Mouse (Mus musculus) mouse embryonic stem cell (cell line): ENCODE data around the gene Aktip.

Source experiments
- in situ Hi-C, 2 experiments: fragments of 300-500 bp; cut with MboI; formaldehyde crosslinking; loops; 1 replicate in 1 of 2; 3 replicates in 1 of 2; pipeline ENCODE4 v1.14.3; 2019 to 2020; ENCODE audit warnings: low sequenced_read_pairs in 2 of 2, low pct_unique_long_range_greater_than_20kb in 1 of 2, mixed read lengths in 1 of 2; ENCODE audit not compliant: unreplicated experiment in 1 of 2

Gene Aktip

DNA sequence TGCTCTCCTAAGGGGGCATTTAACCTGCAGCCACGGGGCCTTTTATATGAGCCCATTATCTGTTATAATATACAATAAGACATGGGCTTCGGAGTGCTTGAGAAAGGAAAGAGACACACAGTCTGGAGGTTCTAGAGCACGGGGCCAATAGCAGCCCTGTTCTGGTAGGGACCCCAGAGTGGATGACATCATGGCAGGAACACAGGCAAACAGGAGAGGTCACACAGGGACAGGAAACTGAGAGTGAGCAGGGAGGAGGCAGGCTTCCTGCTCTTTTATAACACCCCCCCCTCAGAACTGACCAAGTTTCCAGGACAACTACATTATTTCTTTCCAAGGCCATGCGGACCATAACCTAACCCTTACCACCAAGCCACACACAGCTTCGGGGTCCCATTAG is 2.5 kb downstream of the Aktip start:
- in situ Hi-C loops, result no loop called here

DNA sequence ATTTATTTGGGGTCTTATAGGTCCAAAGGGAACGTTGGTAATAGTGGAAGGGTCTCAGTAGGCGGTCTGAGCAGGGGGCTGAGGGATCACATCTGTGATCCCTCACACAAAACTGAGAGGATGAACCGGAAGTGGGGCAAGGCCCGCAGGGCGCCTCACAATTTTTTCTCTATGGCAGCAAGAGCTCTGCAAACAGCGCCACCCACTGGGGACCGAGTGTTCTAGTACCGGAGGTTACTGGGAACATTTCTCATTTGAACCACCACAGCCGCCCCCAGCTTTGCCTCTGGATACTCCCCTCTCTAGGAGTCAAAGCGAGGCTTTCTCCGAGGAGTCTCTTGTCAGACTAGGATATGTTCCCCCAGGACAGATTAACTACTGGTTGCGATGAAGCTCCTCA is 3.1 kb downstream of the Aktip start:
- in situ Hi-C loops, result no loop called here

DNA sequence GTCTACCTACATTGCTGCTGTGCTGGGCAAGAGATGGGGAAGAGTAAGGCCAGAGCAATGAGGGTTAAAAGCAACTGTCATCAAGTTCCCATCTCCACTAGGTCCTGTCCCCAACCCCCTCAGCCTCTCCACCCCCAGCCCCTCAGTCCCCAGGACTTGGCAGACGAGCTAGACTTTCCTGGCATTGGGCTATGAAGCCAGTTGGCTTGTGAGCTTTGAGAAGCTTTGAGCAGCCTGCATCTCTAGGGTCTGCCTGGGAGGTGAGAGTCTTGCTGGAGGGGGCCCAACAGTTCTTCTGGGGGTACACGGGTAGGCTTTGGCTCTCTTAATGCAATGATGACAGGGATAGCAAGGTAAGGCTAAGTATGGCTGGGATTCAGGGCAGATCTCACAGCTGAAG is 5.7 kb downstream of the Aktip start:
- in situ Hi-C loops, result no loop called here

DNA sequence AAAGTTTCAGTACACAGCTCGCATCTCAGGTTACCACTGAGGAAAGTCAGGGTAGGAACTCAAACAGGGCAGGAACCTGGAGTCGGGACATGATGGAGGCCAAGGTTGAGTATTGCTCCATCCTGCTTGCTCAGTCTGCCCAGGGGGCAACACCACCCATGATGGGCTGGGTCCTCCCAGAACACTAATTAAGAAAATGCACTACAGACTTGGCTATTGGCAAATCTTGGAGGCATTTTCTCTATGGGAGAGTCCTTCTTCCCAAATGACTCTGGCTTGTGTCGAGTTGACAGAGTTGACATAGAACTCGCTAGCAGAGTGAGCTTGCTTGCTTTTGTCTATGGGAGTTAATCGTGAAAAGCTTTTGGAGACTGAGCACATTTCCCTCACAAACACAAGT is 6.8 kb downstream of the Aktip start:
- in situ Hi-C loops, result no loop called here

DNA sequence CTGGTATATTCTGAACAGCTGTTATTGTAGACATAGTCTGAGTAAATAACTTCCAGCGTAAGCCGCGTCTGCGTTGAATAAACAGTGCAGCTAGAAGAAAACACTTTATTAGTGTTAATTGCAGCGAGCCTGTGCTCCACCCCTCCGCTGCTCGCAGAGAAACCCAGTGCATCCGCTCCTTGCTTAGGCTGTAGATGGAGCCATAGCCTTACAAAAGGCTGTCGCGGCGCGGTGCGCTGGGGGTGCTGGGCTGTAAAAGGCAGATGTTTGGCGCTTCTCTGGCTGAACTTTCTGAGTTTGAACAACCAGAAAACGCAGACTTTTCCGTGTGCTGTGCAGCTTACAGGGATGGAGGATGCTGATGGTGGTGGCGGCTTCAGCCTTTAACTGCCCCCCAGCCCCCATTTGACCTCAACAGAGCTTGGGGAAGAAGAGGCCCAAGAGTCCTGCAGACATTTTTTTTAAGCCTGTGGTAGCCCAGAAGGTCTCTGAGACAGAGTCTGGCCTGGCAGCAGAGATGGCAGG is 8.9 kb downstream of the Aktip start:
- in situ Hi-C loops, result no loop called here

DNA sequence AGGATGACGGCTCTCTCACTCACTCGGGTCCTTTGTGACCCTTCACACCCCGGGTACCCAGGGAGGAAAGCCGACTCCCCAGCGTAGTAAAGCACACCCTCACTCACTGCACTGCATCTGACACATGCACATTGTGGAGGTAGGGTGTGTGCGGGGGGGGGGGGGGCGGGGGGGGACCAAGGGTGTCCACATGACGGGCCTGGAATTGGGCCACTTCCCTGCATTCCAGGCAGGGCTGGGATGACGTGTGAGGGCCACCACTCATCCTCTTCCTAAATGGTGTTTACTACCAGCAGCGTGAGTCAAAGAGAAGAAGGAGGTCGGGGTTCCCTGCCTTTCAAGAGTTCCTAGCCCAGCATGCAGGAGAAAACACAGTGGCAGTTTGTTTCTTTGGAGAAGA is 11.6 kb downstream of the Aktip start:
- in situ Hi-C loops, result no loop called here

DNA sequence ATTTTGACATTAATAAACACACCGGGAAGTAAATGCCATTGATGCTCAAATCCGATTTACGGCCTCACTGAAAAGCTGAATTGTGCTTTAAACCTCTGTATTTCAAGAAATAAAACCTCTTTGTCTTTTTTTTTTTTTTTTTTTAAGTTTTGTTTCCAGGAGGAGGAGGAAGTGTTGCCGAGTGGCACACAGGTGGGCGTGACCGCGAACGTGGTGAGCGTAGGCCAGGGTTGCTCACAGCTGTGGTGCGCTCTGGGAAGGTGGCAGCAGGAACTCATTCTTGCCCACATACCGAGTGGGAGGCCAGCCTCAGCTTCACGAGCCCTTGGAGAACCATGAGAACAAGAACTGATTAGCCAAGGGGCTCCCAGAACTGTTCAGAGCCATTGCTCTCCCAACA is 13.4 kb downstream of the Aktip start:
- in situ Hi-C loops, result no loop called here

DNA sequence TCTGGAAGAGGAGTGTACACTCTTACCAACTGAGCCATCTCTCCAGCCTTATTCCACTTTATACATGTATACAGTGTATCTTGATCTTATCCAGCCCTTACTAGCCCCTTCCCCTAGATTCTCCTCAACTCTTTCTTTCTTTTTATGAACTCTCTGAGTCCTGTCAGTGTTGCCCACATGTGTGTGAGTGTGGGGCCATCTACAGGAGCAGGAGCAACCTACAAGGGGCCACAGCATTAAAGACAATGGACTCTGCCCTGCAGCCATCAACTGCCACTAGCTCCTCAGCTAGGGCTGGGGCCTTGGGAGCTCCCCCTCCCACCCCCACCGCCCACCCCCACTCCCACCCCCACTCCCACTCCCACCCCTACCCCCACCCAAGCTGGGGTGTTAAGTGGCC is 22.1 kb downstream of the Aktip start:
- in situ Hi-C loops, result no loop called here

DNA sequence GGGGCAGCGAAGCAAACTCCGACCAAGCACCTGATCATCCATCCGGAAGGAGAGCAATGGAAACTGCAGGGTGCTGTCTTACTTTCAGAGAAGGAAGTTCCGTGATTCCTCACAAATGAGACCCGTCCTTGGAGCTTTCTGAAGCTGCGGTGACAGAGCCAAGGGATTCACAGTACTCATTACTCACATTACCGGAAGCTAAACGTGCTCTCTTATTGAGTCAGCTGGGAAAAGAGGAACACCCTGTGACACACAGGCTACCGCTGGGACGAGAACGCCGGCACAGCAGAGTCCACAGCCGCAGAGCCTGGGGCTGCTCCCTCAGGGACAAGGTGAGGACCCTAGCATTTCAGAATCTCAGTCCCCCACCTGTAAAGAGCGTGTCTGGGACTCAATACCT is 23.6 kb downstream of the Aktip start:
- in situ Hi-C loops, result no loop called here

DNA sequence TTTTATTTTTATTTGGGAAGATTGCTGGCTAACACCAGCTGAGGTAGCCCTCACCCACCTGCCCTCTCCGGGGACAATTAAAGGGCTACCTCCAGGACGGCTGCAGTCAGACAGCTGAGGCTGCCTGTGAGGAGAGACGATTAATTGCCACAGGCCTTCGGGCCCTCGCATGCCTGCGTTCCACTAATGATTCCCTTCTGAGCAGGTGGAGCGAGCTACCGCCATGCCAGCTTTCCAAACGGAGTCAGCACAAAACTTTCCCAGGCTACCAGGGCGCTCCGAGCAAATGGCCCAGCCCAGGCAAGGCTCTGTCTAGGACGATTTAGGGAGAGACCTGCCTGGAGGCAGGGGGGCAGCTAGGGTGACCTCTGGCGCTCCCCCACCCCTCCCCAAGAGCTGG is 28.2 kb downstream of the Aktip start:
- in situ Hi-C loops, result no loop called here

DNA sequence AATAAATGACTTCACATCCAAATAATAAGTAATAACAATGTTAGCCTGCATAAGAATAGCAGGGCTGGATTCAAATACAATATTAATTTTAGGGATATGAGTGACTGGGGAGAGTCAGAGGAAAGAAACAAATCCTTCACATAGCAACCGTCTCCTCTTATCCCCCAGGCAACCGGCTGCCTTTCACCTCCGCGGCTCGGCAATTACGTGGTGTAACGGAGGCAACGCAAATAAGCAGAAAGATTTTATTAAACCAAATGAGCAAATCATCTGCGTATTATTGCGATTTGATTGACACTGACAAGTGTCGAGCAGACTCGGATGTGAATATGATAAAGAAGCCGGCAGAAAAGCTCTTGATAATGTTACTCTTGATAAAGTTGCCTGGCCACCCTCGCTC is 28.9 kb downstream of the Aktip start:
- in situ Hi-C loops, result no loop called here

DNA sequence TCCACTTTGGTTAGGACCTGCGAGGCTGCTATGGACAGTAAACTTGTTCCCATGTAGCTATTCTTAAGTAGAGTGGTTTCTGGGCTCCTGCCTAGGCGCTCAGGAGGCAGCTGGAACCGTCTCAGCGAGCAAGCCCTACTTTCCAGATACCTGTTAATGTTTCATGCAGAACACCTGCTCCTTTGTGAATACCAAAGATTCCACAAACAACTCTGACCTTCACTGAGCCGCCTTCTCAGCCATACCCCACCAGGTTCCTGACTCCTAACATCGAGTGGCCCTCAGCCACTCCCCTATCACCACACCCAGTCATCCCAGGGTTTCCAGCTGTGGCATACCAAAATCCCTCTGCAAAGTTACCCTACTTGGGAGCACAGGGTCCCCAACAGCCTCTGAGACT is 29.6 kb downstream of the Aktip start:
- in situ Hi-C loops, result no loop called here

DNA sequence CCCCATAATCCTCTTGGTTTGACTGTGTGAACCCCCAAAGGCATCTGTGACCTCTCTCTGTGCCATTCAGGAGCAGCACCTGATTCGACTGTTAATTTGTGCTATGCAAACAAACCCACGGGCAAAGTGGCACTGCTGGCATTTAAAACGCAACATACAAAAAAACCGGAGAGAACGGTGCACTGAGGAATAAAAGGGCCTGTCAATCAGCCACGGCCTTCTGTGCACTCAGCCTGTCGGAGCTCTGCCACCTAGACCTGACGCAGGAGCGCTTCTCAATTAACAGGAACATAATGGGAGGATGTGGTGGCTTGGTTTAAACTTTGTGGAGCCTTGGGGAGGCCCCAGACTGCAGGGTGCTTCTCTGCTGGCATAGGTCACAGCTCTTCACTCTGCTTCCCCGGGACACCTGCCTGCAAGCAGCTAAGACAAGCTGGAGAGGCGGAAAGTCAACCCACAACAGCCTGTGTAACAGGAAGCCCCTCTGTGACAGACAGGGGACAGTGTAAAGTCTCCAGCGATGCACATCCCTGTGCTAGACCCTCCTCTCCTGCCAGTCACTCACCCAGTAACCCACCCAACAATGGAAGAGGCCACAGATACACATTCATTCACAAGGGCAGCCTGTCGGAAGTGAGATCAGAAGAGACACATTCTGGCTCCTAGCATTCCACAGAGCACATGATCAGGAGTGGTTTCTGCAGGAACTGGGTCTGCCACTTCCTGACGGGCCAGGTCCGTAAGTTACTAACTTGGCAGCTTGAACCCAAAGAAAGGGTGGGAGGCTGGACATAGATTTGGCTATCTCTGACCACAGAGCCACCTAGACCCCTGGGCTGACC is 39.6 kb downstream of the Aktip start:
- in situ Hi-C loops, result no loop called here

DNA sequence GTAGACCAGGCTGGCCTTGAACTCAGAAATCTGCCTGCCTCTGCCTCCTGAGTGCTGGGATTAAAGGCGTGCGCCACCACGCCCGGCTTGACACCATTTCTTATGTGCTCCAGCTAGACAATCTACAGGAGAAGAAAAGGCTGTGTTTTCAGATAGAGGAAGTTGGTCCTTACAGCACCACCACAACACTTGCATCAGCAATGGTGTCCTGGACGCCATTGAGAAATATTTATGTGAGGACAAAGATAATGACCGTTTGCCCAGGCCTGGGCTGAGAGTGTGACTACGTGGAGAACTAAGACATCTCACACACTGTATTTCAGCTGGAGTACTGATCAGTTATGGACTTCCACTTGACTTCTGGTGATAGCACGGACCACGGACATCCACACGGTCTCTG is 41.2 kb downstream of the Aktip start:
- in situ Hi-C loops, result no loop called here

DNA sequence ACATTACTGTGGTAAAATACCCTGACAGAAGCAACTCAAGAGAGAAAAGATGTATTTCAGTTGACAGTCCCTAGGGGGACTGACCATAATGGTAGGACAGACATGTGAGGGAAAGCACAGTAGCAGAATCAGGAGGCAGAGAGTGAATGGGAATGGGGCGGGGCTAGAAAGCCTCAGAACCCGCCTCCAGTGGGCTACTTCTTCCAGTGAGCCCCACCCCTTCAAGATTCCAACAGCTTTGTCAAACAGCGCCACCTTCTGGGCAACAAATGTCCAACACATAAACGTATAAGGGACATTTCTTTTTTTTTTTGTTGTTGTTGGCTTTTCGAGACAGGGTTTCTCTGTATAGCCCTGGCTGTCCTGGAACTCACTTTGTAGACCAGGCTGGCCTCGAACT is 45.2 kb downstream of the Aktip start:
- in situ Hi-C loops, result no loop called here

DNA sequence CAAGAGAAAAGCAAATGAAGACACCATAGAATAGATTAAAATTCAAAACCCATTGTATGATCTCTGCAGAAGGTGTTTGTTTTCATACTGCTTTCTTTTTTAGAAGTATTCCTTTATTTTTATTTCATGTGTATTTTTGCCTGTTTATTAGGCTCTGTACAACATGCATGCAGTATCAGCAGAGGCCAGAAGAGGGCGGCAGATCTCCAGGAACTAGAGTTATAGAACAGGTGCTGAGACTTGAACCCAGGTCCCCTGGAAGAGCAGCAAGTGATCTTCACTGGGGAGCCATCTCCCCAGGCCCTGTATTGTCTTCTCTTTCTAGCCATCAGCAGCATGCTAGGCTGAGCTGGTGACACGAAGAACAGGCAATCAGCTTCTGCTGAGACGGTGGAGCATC is 45.9 kb downstream of the Aktip start:
- in situ Hi-C loops, result no loop called here

DNA sequence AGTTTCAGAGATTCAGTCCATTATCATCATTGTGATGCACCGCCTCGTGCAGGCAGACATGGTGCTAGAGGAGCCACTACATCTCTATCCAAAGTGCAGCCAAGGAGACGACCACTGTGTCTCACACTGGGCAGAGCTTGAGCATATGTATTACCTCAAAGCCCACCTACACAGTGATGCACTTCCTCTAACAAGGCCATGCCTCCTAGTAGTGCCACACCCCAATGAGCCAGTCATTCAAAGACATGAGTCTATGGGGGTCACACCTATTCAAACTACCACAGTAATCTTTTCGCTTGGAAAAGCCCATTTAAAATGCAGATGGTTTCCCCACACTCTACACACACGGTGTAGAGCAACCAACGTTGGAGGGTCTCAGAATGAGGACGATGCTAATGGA is 48.2 kb downstream of the Aktip start:
- in situ Hi-C loops, result no loop called here

DNA sequence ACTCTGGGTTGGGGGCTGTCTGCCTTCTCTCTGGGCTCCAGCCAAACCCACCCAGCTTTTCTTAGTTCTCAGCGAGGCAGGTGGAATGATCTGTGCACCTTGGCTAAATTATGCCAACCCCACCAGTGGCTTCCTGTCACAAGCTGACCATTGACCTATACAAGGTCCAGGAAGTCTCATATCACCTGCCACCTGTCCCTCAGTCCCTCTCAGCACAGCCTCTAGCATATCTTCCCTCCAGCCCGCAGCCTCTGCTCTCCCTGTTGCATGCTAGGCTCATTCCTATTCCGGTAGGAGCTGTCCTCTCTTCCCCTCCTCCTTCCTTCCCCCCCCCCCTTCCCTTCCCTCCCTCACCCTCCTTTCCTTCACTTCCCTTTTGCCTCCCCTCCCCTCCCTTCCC is 50.5 kb downstream of the Aktip start:
- in situ Hi-C loops, result loop anchor here in 1 of 2 experiments (25.0 kb wide), 1 partner anchor 337 kb away; the partner anchor contains the start of gene Gm19935

DNA sequence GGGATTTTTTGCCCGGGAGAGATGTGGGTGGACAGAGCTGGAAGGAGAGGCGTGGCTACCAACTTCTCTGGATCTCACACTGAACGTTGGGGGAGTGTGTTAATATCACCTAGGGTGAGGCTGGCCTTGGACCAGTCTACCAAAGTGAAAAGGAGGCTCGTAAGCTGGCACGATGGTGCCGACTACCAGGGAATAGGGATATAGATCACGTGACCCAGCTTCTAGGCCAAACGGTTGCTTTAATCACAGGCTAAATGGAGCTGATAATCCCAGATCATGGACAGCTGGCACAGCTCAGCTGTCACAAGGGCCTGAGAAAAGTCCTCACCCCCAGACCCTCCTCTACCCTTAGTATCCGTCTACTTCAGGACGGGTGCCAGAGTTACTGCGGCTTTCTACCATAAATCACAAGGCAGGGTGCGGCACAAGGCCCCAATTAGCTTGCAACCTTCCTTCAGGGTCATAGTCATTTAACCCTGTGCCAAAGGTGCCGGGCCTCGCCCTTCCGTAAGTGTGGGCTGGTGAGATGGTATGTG is 51.1 kb downstream of the Aktip start:
- in situ Hi-C loops, result loop anchor here in 1 of 2 experiments (25.0 kb wide), 1 partner anchor 336 kb away; the partner anchor contains the start of gene Gm19935

DNA sequence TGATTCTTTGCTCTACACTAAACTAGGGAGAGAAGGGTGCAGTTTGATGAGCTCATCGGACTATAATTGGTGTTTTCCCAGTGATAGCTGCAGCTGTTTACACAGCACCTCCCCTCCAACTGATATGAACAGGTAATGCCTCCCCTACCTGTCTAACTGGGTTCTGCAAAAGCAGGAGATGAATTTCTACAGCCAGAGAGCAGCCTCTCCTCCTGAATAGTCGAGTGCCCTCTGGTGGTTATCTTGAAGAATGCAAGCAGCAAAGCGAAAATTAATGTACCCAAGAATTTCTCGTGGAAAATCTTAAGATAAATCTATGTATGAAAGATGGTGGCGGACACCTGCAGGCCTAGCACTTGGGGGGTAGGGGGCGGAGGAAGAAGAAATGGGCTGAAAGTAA is 52.1 kb downstream of the Aktip start:
- in situ Hi-C loops, result loop anchor here in 1 of 2 experiments (25.0 kb wide), 1 partner anchor 335 kb away; the partner anchor contains the start of gene Gm19935
